Mouse (Mus musculus): Measurements from ENCODE around the gene Slc8a1.

Slc8a1 gene

GRCm38 (mm10) chr17:81669062-81669815 is 68.9 kb downstream of the Slc8a1 start:
- peak; percentile 55 for DNase-seq (ENCODE audit: low spot score)

- no peak for DNase-seq (ENCODE audit: low spot score)
Observed at GRCm38 (mm10) chr17:81668466-81668865, 69.7 kb downstream of the Slc8a1 start.

GRCm38 (mm10) chr17:81667935-81668334 is 70.2 kb downstream of the Slc8a1 start:
- no peak for DNase-seq (ENCODE audit: low spot score)

- no peak for DNase-seq (ENCODE audit: low spot score)
Observed at GRCm38 (mm10) chr17:81666551-81666950, 71.6 kb downstream of the Slc8a1 start.

- no peak for DNase-seq (ENCODE audit: low spot score)
Observed at GRCm38 (mm10) chr17:81664916-81665315, 73.3 kb downstream of the Slc8a1 start.

GRCm38 (mm10) chr17:81657828-81658227 is 80.3 kb downstream of the Slc8a1 start:
- DNase-seq (ENCODE audit: low spot score): no peak

- DNase-seq (ENCODE audit: low spot score): no peak
Observed at GRCm38 (mm10) chr17:81654548-81654947, 83.6 kb downstream of the Slc8a1 start.

- no peak for DNase-seq (ENCODE audit: low spot score)
Observed at GRCm38 (mm10) chr17:81652958-81653357, 85.2 kb downstream of the Slc8a1 start.

GRCm38 (mm10) chr17:81636822-81637221 is 101.4 kb downstream of the Slc8a1 start:
- DNase-seq (ENCODE audit: low spot score): no peak

- DNase-seq (ENCODE audit: low spot score): no peak
Observed at GRCm38 (mm10) chr17:81630471-81630870, 107.7 kb downstream of the Slc8a1 start.

GRCm38 (mm10) chr17:81621188-81621644 is 117.0 kb downstream of the Slc8a1 start:
- DNase-seq (ENCODE audit: low spot score): peak; percentile 39

GRCm38 (mm10) chr17:81618461-81618860 is 119.7 kb downstream of the Slc8a1 start:
- DNase-seq (ENCODE audit: low spot score): no peak

GRCm38 (mm10) chr17:81616326-81616725 is 121.9 kb downstream of the Slc8a1 start:
- DNase-seq (ENCODE audit: low spot score): no peak

- DNase-seq (ENCODE audit: low spot score): no peak
Observed at GRCm38 (mm10) chr17:81615391-81615790, 122.8 kb downstream of the Slc8a1 start.

GRCm38 (mm10) chr17:81607515-81607914 is 130.7 kb downstream of the Slc8a1 start:
- no peak for DNase-seq (ENCODE audit: low spot score)

- no peak for DNase-seq (ENCODE audit: low spot score)
Observed at GRCm38 (mm10) chr17:81606084-81606483, 132.1 kb downstream of the Slc8a1 start.

- DNase-seq (ENCODE audit: low spot score): no peak
Observed at GRCm38 (mm10) chr17:81605219-81605660, 132.9 kb downstream of the Slc8a1 start.

- DNase-seq (ENCODE audit: low spot score): no peak
Observed at GRCm38 (mm10) chr17:81599072-81599471, 139.1 kb downstream of the Slc8a1 start.

- DNase-seq (ENCODE audit: low spot score): no peak
Observed at GRCm38 (mm10) chr17:81589791-81590190, 148.4 kb downstream of the Slc8a1 start.

- DNase-seq (ENCODE audit: low spot score): no peak
Observed at GRCm38 (mm10) chr17:81586759-81587158, 151.4 kb downstream of the Slc8a1 start.

- no peak for DNase-seq (ENCODE audit: low spot score)
Observed at GRCm38 (mm10) chr17:81579728-81580425, 158.3 kb downstream of the Slc8a1 start.

- DNase-seq (ENCODE audit: low spot score): no peak
Observed at GRCm38 (mm10) chr17:81576893-81577292, 161.3 kb downstream of the Slc8a1 start.

- no peak for DNase-seq (ENCODE audit: low spot score)
Observed at GRCm38 (mm10) chr17:81565634-81566372, 172.4 kb downstream of the Slc8a1 start.
